Mouse (Mus musculus) forebrain, embryonic 15.5 days (tissue): ENCODE data around the gene Rfx4. TPM values are rescaled to one million over a fixed set of nuclear protein-coding genes. Genes with fewer than 3 reads are reported as not detected.

Experiments
- ATAC-seq: fragments of 200-750 bp; cut with Nextera tagmentation; replicated peaks from 2 replicates; pipeline ENCODE4 v1.8.0; 2017; ENCODE audit warnings: mild to moderate bottlenecking, moderate TSS enrichment, moderate library complexity
- H3K27ac ChIP-seq: fragments of 300-500 bp; sonication (generic); replicated peaks from 2 replicates; pipeline ENCODE4 v1.5.1; 2015; ENCODE audit warnings: mild to moderate bottlenecking, inconsistent platforms
- H3K27me3 ChIP-seq: fragments of 300-500 bp; sonication (generic); 2 replicates; pipeline ENCODE4 v1.6.1; 2015; ENCODE audit warnings: inconsistent platforms
- H3K36me3 ChIP-seq: fragments of 300-500 bp; sonication (generic); 2 replicates; pipeline ENCODE4 v1.6.1; 2015; ENCODE audit warnings: mild to moderate bottlenecking, inconsistent platforms
- H3K4me1 ChIP-seq: fragments of 300-500 bp; sonication (generic); 2 replicates; pipeline ENCODE4 v1.6.1; 2015; ENCODE audit warnings: inconsistent platforms
- H3K4me2 ChIP-seq: fragments of 300-500 bp; sonication (generic); replicated peaks from 2 replicates; pipeline ENCODE4 v1.6.1; 2015; ENCODE audit warnings: mild to moderate bottlenecking, inconsistent platforms
- H3K4me3 ChIP-seq: fragments of 300-500 bp; sonication (generic); 2 replicates; pipeline ENCODE4 v1.5.1; 2015; ENCODE audit warnings: mild to moderate bottlenecking, inconsistent platforms
- H3K9ac ChIP-seq: fragments of 300-500 bp; sonication (generic); replicated peaks from 2 replicates; pipeline ENCODE4 v1.6.1; 2015; ENCODE audit warnings: mild to moderate bottlenecking, inconsistent platforms
- H3K9me3 ChIP-seq: fragments of 300-500 bp; sonication (generic); 2 replicates; pipeline ENCODE4 v1.6.1; 2016; ENCODE audit warnings: inconsistent platforms
- WGBS: fragments of 180-500 bp; shearing (Covaris S2); methylation state at CpG from one replicate; pipeline ENCODE4 v1.1.7; 2015; ENCODE audit warnings: mixed read lengths; 5-methylcytosine and 5-hydroxymethylcytosine counted together
- polyA plus RNA-seq: library from polyadenylated mRNA; unstranded; fragments of >200 nt; fragmentation: Nextera tagmentation; extraction: Ambion mirVana; gene quantifications from 2 replicates; pipeline ENCODE4 v1.2.1, GENCODE M21; 2015

Rfx4 gene
- polyA plus RNA-seq, 1 experiment from 2014 or later = 7.1 TPM

- ATAC-seq = no peak
- Histone ChIP-seq H3K27me3 (peaks cover 30% of the 10 kb centered on the region), H3K36me3 (no peaks in the 10 kb centered on the region), H3K9me3 (no peaks in the 10 kb centered on the region), H3K4me1 (peaks cover 60% of the 10 kb centered on the region), H3K4me2 (peak overlapping the region; percentile 95), H3K27ac (no peak overlapping the region), H3K9ac (peak overlapping the region; percentile 29), H3K4me3 (peak overlapping the region; percentile 36)
- WGBS = 17% methylated on average over 16 of the region's 16 CpGs
Measured at GRCm38 (mm10) chr10:84759511-84760117, 3.8 kb downstream of the Rfx4 start.

GRCm38 (mm10) chr10:84760118-84761111, 4.6 kb downstream of the Rfx4 start:
- Histone ChIP-seq H3K4me1 (peaks cover 52% of the 10 kb centered on the region), H3K4me2 (peak overlapping the region; percentile 95), H3K27me3 (peaks cover 29% of the 10 kb centered on the region), H3K9ac (peak overlapping the region; percentile 29), H3K4me3 (peak overlapping the region; percentile 36), H3K27ac (no peak overlapping the region), H3K36me3 (no peaks in the 10 kb centered on the region), H3K9me3 (no peaks in the 10 kb centered on the region)
- ATAC-seq = peak; percentile 59
- 9% methylated on average over 45 of the region's 46 CpGs for WGBS

GRCm38 (mm10) chr10:84768766-84769165, 12.9 kb downstream of the Rfx4 start:
- Histone ChIP-seq H3K27ac (no peak overlapping the region), H3K4me3 (no peak overlapping the region), H3K4me2 (no peak overlapping the region), H3K9ac (no peak overlapping the region), H3K4me1 (no peaks in the 10 kb centered on the region), H3K36me3 (no peaks in the 10 kb centered on the region), H3K27me3 (no peaks in the 10 kb centered on the region), H3K9me3 (no peaks in the 10 kb centered on the region)
- ATAC-seq = no peak
- WGBS = 82% methylated on average over 10 of the region's 10 CpGs

GRCm38 (mm10) chr10:84772380-84773130, 16.7 kb downstream of the Rfx4 start:
- Histone ChIP-seq H3K27ac (no peak overlapping the region), H3K9me3 (no peaks in the 10 kb centered on the region), H3K4me1 (no peaks in the 10 kb centered on the region), H3K4me3 (no peak overlapping the region), H3K36me3 (no peaks in the 10 kb centered on the region), H3K9ac (no peak overlapping the region), H3K4me2 (no peak overlapping the region), H3K27me3 (no peaks in the 10 kb centered on the region)
- 68% methylated on average over 4 of the region's 4 CpGs for WGBS
- no peak for ATAC-seq

GRCm38 (mm10) chr10:84773889-84774288, 18.0 kb downstream of the Rfx4 start:
- Histone ChIP-seq H3K9ac (no peak overlapping the region), H3K9me3 (no peaks in the 10 kb centered on the region), H3K27me3 (no peaks in the 10 kb centered on the region), H3K36me3 (no peaks in the 10 kb centered on the region), H3K4me1 (no peaks in the 10 kb centered on the region), H3K4me2 (no peak overlapping the region), H3K4me3 (no peak overlapping the region), H3K27ac (no peak overlapping the region)
- ATAC-seq = no peak
- 96% methylated on average over 4 of the region's 4 CpGs for WGBS

GRCm38 (mm10) chr10:84774573-84774972, 18.7 kb downstream of the Rfx4 start:
- WGBS = 93% methylated on average over 12 of the region's 12 CpGs
- Histone ChIP-seq H3K9ac (no peak overlapping the region), H3K4me2 (no peak overlapping the region), H3K36me3 (no peaks in the 10 kb centered on the region), H3K27me3 (no peaks in the 10 kb centered on the region), H3K27ac (no peak overlapping the region), H3K4me1 (no peaks in the 10 kb centered on the region), H3K4me3 (no peak overlapping the region), H3K9me3 (no peaks in the 10 kb centered on the region)
- no peak for ATAC-seq

- Histone ChIP-seq H3K4me1 (no peaks in the 10 kb centered on the region), H3K36me3 (no peaks in the 10 kb centered on the region), H3K9me3 (no peaks in the 10 kb centered on the region), H3K4me3 (no peak overlapping the region), H3K4me2 (no peak overlapping the region), H3K27ac (no peak overlapping the region), H3K27me3 (no peaks in the 10 kb centered on the region), H3K9ac (no peak overlapping the region)
- no peak for ATAC-seq
- 47% methylated on average over 5 of the region's 5 CpGs for WGBS
Measured at GRCm38 (mm10) chr10:84777109-84777508, 21.2 kb downstream of the Rfx4 start.

GRCm38 (mm10) chr10:84777974-84778373, 22.1 kb downstream of the Rfx4 start:
- 71% methylated on average over 7 of the region's 7 CpGs for WGBS
- Histone ChIP-seq H3K4me2 (no peak overlapping the region), H3K27me3 (no peaks in the 10 kb centered on the region), H3K4me3 (no peak overlapping the region), H3K9ac (no peak overlapping the region), H3K4me1 (no peaks in the 10 kb centered on the region), H3K9me3 (no peaks in the 10 kb centered on the region), H3K27ac (no peak overlapping the region), H3K36me3 (no peaks in the 10 kb centered on the region)
- ATAC-seq = no peak

- 71% methylated on average over 4 of the region's 4 CpGs for WGBS
- no peak overlapping the region for H3K27ac ChIP-seq
- H3K4me2 ChIP-seq = no peak overlapping the region
- H3K9me3 ChIP-seq = no peaks in the 10 kb centered on the region
- no peaks in the 10 kb centered on the region for H3K4me1 ChIP-seq
- H3K27me3 ChIP-seq = no peaks in the 10 kb centered on the region
- H3K36me3 ChIP-seq = no peaks in the 10 kb centered on the region
- no peak for ATAC-seq
- no peak overlapping the region for H3K9ac ChIP-seq
- no peak overlapping the region for H3K4me3 ChIP-seq
Measured at GRCm38 (mm10) chr10:84780828-84781227, 25.0 kb downstream of the Rfx4 start.

- no peak overlapping the region for H3K4me3 ChIP-seq
- no peak overlapping the region for H3K9ac ChIP-seq
- ATAC-seq = no peak
- no peak overlapping the region for H3K27ac ChIP-seq
- whole genome bisulfite sequencing = 87% methylated on average over 4 of the region's 4 CpGs
- H3K9me3 ChIP-seq = no peaks in the 10 kb centered on the region
- no peaks in the 10 kb centered on the region for H3K36me3 ChIP-seq
- H3K4me1 ChIP-seq = no peaks in the 10 kb centered on the region
- no peaks in the 10 kb centered on the region for H3K27me3 ChIP-seq
- no peak overlapping the region for H3K4me2 ChIP-seq
Measured at GRCm38 (mm10) chr10:84785339-84785738, 29.5 kb downstream of the Rfx4 start.

- no peak for ATAC-seq
- 92% methylated on average over 8 of the region's 8 CpGs for WGBS
- Histone ChIP-seq H3K9ac (no peak overlapping the region), H3K36me3 (no peaks in the 10 kb centered on the region), H3K4me2 (no peak overlapping the region), H3K27ac (no peak overlapping the region), H3K9me3 (no peaks in the 10 kb centered on the region), H3K4me1 (no peaks in the 10 kb centered on the region), H3K27me3 (no peaks in the 10 kb centered on the region), H3K4me3 (no peak overlapping the region)
Measured at GRCm38 (mm10) chr10:84790323-84790722, 34.5 kb downstream of the Rfx4 start.

GRCm38 (mm10) chr10:84791181-84791580, 35.3 kb downstream of the Rfx4 start:
- H3K4me3 ChIP-seq = no peak overlapping the region
- no peaks in the 10 kb centered on the region for H3K27me3 ChIP-seq
- no peaks in the 10 kb centered on the region for H3K9me3 ChIP-seq
- no peak for ATAC-seq
- H3K9ac ChIP-seq = no peak overlapping the region
- 91% methylated on average over 3 of the region's 3 CpGs for WGBS
- H3K27ac ChIP-seq = no peak overlapping the region
- no peaks in the 10 kb centered on the region for H3K36me3 ChIP-seq
- H3K4me2 ChIP-seq = no peak overlapping the region
- H3K4me1 ChIP-seq = no peaks in the 10 kb centered on the region
